Mouse (Mus musculus) brain, embryonic 14.5 days (tissue): ENCODE measurements at regions not wholly inside any gene's neighbourhood (a gene's known extent, or its start where the extent isn't known, plus 50 kb on each side); places are given as distances from the start of the nearest gene placed in this dataset.

Experiments used
- CTCF ChIP-seq: fragments of 200-500 bp; IDR thresholded peaks from 2 replicates; pipeline ENCODE4 v1.5.1; 2012; ENCODE audit warnings: inconsistent platforms, mild to moderate bottlenecking, moderate library complexity, borderline replicate concordance; ENCODE audit not compliant: insufficient read depth, insufficient read length; ENCODE audit errors: extremely low read depth
- POLR2A ChIP-seq: fragments of 200-500 bp; IDR thresholded peaks from 2 replicates; pipeline ENCODE4 v1.6.1; 2012; ENCODE audit warnings: mild to moderate bottlenecking, inconsistent platforms, borderline replicate concordance; ENCODE audit not compliant: poor library complexity, insufficient read depth, insufficient read length, severe bottlenecking; ENCODE audit errors: extremely low read depth

DNA sequence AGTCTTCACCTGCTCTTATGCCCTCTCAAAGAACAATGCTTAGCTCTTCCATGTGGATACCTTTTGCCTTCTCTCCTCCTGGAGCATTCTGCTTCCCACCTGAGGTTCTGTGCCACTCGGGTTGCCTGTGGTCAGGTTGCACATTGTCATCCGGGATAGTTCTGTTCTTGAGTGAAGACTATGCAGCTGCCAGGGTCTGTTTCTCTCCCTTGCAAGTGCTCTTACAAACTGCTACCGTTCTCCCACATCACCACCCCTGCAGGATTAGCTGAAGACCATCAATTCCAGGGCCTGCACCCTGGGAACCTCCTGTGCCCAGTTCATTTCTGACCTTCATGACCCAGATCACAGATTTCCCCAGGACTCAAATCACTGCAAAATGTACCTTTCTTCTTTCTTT is 104.3 kb upstream of the Ccdc91 start:
- no peak for TF ChIP-seq CTCF
- no peak for TF ChIP-seq POLR2A
